Mouse (Mus musculus) kidney, postnatal 36 days (tissue): ENCODE results near the gene Cmpk2.
"Not testable (repeated sequence)": the region's sequence is repeated elsewhere in the genome, so short reads cannot be mapped to it uniquely, and the experiment has no call there.

Experiments
- DNase-seq, 2 experiments: peaks; one replicate each; pipeline ENCODE4 v3.0.0; 2021 to 2022; ENCODE audit warnings: mixed read lengths in 2 of 2

Cmpk2 gene

DNA sequence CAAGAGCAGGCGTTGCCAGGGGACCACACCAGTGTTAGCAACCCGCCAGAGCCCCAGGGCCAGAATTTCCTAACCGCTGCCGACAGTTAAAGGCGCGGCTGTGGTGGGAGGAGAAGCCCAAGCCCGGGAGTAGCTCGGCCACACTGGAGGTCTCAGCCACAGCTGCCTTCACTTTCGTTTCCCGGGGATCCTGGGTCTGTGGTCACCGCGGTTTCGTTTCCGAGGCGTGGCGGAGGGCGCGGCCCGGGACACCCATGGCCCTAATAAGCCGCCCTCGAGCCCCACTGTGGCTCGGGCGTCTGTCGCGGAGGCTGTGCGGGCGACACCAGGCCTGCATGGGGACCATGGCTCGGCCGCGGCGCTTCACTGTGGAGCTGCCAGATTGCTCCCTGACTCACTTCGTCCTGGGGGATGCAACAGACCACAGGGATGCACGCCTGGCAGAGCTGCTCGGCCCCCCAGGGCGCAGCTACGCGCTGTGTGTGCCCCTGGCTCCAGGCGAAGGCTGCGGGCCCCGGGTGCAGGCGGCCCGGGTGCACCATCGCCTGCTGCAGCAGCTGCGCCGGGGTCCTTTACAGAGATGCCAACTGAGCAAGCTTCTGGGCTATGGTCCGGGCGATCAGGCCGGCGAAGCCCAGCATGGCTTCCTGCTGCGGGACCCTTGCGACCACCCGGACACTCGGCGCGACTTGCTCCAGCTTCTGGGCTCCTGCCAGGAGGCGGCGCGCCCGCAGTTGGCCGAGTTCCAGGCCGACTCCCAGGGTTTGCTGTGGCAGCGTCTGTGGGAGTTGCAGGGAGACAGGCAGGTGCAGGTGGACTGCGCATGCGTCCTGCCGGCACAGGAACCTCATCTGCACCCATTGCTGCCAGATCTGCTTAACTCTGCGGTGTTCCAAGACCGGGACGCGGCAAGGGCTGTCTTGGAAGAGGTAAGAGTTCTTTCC is at the start of gene Cmpk2:
TSS of gene Cmpk2 (plus strand) at position 107 of the 944 bp plus-strand sequence.
- peak; percentile 92 to 93 for DNase-seq

DNA sequence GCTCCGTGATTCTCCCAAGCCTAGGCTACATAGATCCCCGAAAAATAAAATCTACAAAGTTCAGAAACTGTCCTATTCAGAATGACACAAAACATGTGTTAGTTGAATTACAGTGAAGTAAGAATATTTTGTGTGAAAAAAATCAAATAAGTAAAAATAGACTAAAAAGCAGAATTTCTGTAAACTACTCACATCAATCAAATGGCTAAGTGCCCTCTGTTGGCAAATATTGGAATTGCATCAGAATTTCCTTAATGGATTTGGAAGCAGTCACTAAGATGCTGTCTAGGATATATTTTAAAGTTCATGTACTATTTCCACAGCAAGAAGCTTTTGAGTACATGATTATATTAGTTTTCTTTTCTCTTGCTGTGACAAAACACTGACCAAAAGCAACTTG is 44.2 kb upstream of the Cmpk2 start:
- peak in 1 of 2 experiments; percentile 44 for DNase-seq

DNA sequence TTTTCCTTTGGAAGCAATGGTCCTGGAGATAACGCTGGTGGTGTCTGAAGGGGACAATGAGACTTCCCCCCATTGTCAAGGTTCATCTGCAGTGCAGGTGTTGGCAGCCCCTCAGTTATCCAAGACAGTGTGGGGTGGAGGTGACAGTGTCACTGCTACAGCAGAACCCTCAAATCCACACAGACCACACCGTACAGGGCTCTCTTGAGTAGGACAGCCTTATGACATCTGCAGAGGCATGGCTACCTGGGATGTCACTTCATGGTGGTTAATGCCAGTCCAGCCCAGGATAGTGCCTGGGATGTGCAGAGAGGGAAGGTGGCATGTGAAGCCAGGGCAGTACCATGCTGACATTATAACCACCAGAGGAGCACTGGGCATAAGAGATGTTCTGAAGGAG is 40.2 kb upstream of the Cmpk2 start:
- DNase-seq: not testable (repeated sequence)

DNA sequence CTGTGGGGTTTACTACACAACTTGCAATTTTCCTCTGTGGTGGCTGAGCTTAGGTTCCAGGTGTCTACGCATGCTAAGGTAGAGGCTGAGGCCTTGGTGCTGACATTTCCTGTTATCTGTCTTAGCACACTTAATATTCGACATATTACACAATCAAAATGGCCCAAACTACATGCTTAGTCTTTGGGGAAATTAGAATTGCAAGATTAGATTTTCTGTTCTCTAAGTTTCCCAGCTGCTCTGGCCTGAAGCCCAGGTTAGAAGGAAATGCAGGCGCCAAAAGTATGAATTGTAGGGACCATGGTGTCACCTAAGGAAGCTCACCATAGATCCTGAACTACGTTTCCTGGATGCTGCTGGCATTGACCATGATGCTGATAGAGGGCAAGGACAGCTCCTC is 32.7 kb upstream of the Cmpk2 start:
- peak; percentile 60 to 66 for DNase-seq

DNA sequence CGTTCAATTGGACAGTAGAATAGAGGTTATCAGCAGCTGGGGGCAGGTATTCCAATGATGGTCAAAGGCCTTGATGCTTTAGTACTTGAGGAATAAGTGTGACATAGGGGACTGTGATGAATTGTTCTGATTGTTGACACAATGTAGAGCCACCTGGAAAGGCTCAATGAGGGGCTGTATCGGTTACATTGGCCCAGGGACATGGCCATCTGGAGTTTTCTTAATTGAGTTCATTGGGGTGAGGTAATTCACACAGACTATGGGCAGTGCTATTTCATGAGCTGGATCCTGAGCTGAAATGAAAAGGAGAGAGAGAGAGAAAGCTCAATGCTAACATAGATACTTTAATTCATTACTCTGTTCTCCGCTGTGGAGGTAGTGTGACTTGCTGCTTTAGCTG is 31.1 kb upstream of the Cmpk2 start:
- no peak for DNase-seq

DNA sequence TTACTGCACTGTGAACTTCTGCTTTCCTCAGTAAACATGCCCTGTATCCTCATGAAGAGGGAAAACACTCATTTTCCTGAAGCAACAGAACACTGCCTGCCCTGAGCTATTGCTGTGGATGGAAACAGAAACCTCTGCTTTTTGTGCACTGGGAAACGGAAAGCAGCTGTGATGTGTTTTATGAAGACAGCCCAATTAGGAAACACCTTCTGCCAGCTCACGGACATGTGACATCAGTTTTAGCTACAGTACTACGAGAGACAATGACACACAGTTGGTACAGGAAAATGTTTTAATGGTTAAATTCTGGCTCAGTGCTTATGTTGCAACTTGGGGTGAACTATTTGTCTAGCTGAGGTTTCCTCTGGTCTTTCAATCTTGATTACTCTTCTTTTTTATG is 29.6 kb upstream of the Cmpk2 start:
- peak; percentile 39 to 45 for DNase-seq

DNA sequence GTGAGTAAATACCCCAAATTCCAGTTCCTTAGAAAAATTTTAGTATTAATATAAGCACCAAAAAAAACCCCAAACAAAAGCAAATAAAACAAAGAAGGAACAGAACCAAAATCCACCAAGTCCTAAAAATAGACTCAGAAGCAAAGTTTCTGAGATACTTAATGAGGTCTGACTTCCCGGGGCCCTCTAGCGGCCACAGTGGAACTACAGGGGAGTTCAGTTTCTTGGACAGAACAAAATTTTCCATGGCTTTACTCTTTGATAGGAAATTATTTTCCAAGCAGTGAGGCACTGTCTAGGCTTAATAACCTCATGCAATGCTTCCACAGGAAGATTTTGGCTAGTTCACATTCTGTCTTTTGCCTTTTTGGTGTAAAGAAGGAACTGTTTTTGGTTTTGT is 24.9 kb upstream of the Cmpk2 start:
- DNase-seq: peak; percentile 86 to 95

DNA sequence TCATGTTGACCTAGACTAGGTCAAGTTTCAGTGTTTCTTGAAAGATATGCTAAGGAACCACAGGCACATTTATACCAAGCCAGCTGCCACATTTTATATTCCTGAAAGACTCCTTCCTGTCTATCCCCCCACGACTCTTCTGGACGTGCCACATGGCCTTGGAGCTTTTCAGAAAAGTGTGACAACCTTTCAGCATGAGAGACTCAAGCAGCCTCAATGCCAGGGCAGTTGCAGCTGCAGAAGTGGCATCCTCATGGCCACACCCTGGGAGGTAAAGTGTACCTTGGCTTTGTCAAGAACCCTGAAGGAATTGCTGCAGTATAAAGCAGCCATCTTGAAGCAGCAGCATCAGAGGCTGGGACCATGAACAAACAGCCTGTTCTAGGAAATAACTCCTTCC is 24.5 kb upstream of the Cmpk2 start:
- DNase-seq: no peak

DNA sequence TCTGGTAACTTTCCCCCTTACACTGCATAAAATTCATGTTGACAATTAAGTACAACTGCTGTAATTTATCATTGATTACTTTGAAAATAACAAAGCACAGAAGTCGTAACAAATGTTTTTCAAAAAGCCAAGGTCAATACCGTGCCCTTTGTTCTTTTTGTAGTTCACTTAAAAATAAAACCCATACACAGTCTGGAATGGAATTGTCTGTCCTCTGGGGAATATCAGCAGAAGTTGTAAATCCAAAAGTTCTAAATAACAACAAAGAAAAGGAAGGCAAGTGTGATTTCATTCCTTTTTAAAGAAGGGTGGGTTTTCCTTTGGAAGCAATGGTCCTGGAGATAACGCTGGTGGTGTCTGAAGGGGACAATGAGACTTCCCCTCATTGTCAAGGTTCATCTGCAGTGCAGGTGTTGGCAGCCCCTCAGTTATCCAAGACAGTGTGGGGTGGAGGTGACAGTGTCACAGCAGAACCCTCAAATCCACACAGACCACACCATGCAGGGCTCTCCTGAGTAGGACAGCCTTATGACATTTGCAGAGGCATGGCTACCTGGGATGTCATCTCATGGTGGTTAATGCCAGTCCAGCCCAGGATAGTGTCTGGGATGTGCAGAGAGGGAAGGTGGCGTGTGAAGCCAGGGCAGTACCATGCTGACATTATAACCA is 22.5 kb upstream of the Cmpk2 start:
- peak; percentile 30 to 54 for DNase-seq

DNA sequence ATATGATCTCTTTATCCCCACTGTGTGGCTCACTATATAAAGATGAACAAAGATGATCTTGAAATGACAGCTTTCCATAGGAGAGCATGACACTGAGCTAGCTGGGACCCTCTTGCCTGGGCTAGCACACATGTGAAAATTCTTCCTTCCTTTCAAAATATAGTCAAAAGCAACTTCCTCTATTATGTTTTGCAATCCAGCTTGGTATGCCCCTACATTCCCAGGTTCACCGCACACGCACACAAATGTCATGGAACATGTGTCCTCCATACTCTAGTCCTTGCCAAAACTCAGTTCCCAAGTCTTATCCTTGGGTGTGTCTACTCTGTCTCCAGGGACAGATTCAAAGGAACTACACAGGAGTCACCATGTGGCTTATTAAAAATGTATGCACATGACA is 19.5 kb upstream of the Cmpk2 start:
- no peak for DNase-seq

DNA sequence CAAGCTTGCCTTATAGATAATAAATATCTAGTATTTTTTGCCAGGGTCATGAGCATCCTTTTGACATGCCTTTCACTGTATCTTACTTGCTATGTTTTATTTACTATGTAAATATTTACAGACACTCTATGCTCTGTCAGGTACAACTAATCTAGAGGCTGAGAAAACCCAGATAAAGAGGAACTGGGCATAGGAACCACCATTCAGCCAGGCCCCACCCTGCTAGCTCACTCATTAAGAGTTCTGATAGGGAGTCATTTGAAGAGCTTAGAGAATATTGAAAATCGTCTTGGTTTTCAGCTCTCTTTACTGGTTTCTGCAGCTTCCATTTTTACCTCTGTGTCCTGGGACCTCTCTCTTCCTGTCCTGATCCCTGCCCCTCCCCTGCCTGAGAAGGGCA is 17.9 kb upstream of the Cmpk2 start:
- no peak for DNase-seq

DNA sequence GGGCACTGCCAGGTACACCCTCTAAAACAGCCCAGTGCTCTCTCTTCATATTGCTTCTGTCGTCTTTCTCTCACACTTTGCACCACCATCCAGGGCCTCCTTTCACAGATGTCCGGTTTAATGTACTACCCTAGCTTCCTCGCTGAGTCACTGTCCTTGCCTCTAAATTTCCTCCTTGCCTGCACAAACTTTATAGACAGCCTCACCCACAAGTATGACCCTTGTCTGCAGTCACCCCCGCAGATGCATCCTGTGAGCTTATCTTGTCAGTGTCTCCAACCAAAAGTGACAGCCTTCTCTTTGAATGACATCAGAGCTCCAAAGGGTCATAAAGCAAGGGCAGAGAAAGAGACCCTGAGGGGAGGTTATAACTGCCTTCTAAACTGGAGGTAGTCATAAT is 16.1 kb upstream of the Cmpk2 start:
- DNase-seq: no peak

DNA sequence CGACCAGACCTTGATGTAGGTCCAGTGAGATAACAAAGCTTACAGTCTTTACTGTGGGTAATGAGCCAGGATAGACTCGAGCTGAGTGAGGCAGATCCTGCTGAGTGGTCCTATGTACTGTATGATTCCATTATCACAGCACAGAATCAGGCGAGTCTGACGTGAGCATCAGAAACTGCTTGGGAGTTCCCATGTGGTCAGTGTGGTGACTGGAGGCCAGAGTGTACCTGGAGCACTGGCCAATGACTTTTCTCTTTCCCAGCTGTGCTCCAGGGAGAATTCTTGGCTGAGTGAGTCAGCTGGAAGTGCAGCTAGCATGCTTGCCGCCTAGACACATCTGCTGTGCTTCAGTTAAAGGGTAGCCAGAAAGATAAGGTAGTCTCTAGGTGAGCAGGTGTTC is 14.3 kb upstream of the Cmpk2 start:
- peak in 1 of 2 experiments; percentile 32 for DNase-seq

DNA sequence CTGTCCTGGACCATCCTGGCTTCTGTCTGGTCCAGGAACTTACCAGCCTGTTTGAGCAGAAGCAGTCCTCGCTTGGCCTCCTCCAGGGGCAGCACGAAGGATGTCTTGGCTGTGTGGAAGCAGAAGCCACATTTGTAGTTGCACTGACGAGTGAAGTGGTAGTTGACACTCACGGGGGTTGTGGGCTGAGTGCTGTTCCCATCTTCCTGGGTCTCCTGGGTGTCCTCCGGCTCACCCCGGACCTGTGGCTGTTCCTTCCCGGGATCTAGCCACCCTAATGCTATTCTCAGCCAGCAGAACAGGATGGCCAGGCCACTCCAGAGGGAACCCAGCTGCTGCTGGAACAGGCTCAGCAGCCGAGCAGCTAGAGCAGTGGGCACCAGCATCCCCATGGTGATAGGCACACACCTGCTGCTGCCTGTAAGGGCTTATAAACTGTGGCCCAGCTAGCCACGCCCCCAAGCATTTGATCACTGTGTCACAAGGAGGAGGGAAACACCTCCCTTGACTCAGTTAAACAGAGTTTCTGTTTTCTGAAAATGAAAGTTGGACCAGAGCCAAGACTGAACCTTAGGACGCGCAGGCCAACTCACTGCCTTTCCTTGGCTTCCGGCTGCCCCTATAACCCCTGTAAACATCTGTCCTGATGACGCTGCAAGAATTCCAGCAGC is 12.8 kb upstream of the Cmpk2 start, which contains the start of gene Rsad2:
TSS of gene Rsad2 (minus strand) at position 425 of the 671 bp plus-strand sequence.
- peak; percentile 87 to 88 for DNase-seq

DNA sequence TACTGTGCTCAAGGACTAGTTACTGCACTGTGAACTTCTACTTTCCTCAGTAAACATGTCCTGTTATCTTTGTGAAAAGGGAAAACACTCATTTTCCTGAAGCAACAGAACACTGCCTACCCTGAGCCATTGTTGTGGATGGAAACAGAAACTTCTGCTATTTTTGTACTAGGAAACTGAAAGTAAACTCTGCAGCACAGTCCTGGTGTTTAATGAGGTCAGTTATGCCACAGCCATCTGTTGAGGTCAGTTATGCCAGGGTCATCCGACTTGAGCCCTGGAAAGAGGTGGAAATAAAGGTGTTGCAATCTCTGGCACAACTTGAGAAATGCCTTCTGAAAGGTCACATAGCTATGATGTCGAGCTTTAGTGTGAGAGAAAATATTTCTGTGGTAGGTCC is 8.9 kb upstream of the Cmpk2 start:
- peak in 1 of 2 experiments; percentile 65 for DNase-seq

DNA sequence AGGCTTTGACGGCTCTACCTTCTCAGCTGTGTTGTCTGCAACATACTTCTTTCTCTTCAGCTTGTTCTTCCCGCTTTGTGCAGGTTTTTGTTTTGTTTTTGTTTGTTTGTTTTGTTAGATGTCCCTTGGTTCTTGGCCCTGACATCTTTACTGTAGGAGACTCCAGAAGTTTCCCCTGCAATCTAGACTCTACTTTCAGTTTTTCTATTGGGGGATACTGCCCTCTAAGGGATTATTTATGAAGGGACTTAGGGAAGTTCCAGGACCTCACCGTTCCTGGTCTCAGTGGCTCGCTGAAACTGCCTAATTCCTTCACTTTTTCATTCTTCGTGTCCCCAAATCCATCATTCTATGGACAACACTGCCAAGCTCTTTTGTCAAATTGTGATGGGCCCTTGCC is 3.4 kb upstream of the Cmpk2 start:
- DNase-seq: no peak

DNA sequence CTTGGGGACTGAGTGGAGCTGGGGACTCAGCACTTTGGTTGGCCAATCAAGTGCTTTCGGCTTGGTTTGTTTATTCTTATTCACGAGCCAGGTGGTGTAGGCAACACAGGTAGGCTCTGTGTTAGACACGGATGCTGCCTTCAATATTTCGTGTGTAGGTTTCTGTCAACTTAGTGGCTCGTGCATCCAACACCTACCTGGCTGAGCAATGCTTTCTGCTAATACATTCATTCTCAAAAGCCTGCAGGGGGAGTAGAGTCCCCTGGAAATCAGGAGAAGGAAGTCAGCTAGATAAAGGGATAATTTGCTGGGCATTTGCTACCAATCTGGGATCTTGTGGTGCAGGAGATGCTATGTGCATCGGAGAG is 1.0 kb downstream of the Cmpk2 start:
- no peak for DNase-seq

DNA sequence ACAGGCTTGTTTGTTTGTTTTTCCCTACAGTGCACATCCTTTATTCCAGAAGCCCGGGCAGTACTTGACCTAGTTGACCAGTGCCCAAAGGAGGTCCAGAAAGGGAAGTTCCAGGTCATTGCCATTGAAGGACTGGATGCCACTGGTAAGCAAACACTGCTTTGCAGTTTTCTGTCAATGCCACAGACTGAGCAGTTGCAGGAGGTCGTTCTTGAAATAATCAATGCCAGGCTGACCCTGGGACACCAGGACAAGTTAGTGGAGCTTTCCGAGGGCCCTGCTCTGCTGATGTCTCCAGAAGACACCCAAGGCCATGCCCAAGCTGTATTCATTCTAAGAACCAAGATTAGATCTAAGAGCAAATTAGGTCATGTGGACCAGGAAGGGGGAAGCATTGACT is 2.4 kb downstream of the Cmpk2 start:
- no peak for DNase-seq

DNA sequence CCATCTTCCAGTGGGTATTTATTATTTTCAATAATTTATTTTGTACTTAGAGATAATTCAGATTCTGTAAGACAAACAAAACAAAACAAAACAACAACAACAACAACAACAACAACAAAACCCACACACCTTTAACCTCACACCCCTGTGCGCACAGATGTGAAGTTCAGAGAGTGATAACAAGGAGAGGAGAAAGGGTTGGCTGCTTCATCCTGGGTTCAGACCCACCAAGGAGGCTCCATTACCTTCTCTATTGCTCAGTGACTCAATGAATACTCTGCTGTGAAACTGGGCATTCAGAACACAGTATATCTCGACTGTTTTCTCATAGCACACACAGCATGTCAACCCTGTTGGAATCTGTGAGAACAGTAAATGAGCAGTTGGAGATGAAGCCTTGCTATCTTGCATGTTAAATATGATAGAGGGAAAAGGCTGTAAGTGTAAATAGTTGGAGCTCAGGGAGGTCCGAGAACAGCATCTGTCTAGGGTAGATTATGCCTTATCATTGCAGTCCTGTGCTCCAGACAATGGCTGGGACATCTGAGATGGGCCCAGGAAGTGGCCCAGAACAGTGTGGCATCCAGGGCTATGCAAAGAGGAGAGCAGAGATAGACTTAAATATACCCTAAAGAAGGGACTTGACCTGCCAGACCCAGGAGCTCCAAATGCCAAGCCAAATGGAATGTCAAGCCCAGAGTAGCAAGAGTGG is 3.9 kb downstream of the Cmpk2 start:
- DNase-seq: no peak

DNA sequence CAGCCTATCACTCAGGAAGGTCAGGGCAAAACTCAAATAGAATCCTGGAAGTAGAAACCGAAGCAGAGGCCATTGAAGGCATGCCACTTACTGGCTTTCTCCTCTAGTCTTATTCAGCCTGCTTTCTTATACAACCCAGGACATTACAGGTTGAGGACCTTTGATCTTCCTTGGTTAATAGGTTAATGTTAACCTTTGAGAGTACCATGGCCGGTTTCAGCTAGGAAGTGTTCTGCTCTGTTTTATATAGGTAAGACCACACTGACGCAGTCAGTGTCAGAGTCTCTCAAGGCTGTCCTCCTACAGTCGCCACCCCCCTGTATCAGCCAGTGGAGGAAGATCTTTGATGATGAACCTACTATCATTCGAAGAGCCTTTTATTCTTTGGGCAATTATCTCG is 4.7 kb downstream of the Cmpk2 start:
- DNase-seq: peak in 1 of 2 experiments; percentile 68

DNA sequence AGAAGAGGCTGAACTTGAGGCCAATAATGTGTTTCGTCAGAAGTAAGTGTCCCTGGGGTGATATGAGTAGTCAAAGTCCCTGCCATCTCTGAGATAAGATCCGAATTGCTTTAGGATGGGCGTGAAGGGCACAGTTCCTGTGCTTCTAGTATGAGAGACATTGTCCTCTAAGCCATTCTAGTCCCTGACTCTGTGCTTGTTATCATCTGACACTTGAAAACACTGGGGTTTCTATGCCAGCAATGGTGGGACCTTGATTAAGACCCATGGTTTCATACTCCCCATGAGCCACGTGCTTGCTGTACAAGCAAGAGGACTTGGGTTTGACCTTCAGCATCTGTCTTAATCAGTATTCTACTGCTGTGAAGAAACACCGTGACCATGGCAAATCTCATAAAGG is 8.2 kb downstream of the Cmpk2 start:
- DNase-seq: no peak

DNA sequence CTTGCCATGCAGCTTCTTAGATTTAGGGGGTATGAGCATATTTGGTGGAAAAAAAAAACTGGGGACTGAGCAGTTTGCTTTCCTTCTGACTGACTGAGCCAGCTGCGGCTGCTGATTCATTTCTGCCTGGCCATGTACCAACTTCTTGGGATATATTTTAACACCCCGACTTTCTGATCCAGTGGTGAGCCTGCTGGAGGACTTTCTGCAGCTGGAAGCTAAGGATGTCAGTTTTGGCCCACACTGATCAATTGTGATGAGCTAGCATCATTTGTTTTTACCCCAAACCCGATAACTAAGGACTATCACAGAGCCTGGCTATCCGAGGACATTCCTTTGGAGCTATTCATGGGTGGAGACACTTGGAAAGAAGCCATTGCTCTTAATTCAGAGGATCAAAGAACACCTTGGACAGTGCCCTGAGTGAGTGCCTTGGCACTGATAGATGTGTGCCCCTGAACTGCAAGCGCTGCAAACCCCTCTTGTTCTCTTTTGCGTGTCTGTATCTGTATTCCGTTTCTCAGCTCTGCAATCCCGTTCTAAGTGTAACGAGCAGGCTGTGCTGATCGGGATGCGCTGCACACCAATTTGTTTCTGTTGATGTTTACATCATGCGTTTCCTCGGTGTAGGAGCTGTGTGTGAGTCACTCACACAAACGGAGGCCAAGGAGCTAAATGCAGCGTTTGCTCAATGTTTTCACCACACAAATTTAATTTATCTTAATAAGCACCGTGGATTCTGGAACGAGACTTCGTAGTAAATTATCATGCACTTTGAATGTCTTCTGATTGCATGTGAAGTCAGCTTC is 9.4 kb downstream of the Cmpk2 start:
- DNase-seq: peak in 1 of 2 experiments; percentile 59
